Mouse (Mus musculus): ENCODE results near the gene Ppp1r3e. TPM values are rescaled to one million over a fixed set of nuclear protein-coding genes. Genes with fewer than 3 reads are reported as not detected.

The Ppp1r3e gene
- total and polyA plus RNA-seq, 3 experiments: 0.51 to 1.4 (median 1.3) TPM

DNA sequence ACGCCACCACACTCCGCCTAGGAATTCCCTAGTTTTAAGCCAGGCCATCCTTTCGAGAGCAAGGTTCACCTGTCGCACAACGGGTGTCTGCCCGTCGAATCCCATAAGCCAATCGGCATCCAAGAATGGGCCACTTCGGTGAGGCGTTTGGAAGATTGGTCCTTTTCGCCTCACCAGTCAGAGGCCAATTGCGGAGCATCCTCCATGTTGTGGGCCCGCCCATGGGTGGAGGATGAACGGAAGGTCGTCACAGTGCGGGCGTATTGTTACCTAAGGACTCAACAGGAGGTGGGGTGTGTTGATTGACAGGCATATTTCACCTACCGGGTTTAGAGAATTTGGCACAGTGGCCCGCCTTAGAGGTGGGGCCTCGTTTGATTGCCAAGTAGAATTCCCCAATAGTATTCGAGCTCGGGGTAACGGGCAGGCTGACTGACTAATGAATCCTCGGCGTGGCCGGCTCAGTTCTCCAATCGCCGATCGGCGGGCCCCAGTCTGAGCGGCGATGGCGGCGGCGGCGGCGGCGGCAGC lies 16.4 kb upstream of the Ppp1r3e start:
- Histone ChIP-seq H3K9me3 (replicated peaks; ENCODE audit: low read length) (no peaks in the 10 kb centered on the region), H3K9ac (ENCODE audit: insufficient read depth, low read depth) (peak overlapping the region; percentile 100), H3K79me2 (replicated peaks; ENCODE audit: control insufficient read depth, extremely low read depth, insufficient read depth, poor library complexity, severe bottlenecking) (peaks cover 25% of the 10 kb centered on the region), H3K27me3 (replicated peaks) (no peaks in the 10 kb centered on the region), H3K4me1 (ENCODE audit: control insufficient read depth in 1 of 2, insufficient read depth in 2 of 2) (peaks cover 0 to 32% of the 10 kb centered on the region in 2 experiments; a peak in 2 of 4 replicates), H3K4me2 (ENCODE audit: insufficient read depth, low read depth, poor library complexity, severe bottlenecking) (peak overlapping the region; percentile 87; the same call in 1 of the 2 replicates), H3K36me3 (replicated peaks in 1 of 2; ENCODE audit: control insufficient read depth in 1 of 2, insufficient read depth in 1 of 2, low read length in 1 of 2) (peaks cover 26 to 31% of the 10 kb centered on the region in 2 experiments), H3K27ac (ENCODE audit: insufficient read depth, low read depth) (peak overlapping the region; percentile 51; the same call in 1 of the 2 replicates), H3K4me3 (replicated peaks in 1 of 3; ENCODE audit: low read depth in 2 of 3, low read length in 2 of 3, poor library complexity in 1 of 3) (peak overlapping the region; percentile 61 to 81 (median 81))
- DNase-seq (ENCODE audit: extremely low read depth): peak; percentile 100
- in situ Hi-C loops (cut with MboI; ENCODE audit: low pct_ligation_motif_present, low pct_unique_long_range_greater_than_20kb, low sequenced_read_pairs) (no loop called here), dilution Hi-C loops (cut with MboI; ENCODE audit: extremely low pct_ligation_motif_present, extremely low pct_unique_long_range_greater_than_20kb, low sequenced_read_pairs) (no loop called here)
- TF ChIP-seq HCFC1 (IDR thresholded peaks at IDR 0.05; ENCODE audit: low read depth, low read length) (no peak), POLR2AphosphoS2 (IDR thresholded peaks at IDR 0.05; ENCODE audit: low read depth, low read length) (no peak), TBP (conservative IDR thresholded peaks at IDR 0.05; ENCODE audit: low read depth, low read length) (peak; percentile 85), USF2 (conservative IDR thresholded peaks at IDR 0.05; ENCODE audit: low read depth, low read length) (no peak), POLR2A (IDR thresholded peaks at IDR 0.05; ENCODE audit: low read depth, low read length) (peak; percentile 80)

GRCm38 (mm10) chr14:54892200-54892599 lies 14.8 kb upstream of the Ppp1r3e start, which contains the start of gene Pabpn1:
Gene Pabpn1 (plus strand): TSS chr14:54892500.
- H3K4me1 ChIP-seq (ENCODE audit: control insufficient read depth in 1 of 2, insufficient read depth in 2 of 2): peaks cover 0 to 26% of the 10 kb centered on the region in 2 experiments; a peak in 2 of 4 replicates
- no peak within 1 kb of the TSS for H3K27ac ChIP-seq (ENCODE audit: insufficient read depth, low read depth)
- in situ Hi-C loops (cut with MboI; ENCODE audit: low pct_ligation_motif_present, low pct_unique_long_range_greater_than_20kb, low sequenced_read_pairs) (no loop called here), dilution Hi-C loops (cut with MboI; ENCODE audit: extremely low pct_ligation_motif_present, extremely low pct_unique_long_range_greater_than_20kb, low sequenced_read_pairs) (no loop called here)
- DNase-seq (ENCODE audit: extremely low read depth): no peak
- H3K4me2 ChIP-seq (ENCODE audit: insufficient read depth, low read depth, poor library complexity, severe bottlenecking): peak within 1 kb of the TSS; percentile 87
- TF ChIP-seq KAT2A (IDR thresholded peaks at IDR 0.05; ENCODE audit: insufficient replicate concordance, low read length) (no peak), ELF1 (IDR thresholded peaks at IDR 0.05; ENCODE audit: low read depth, low read length) (no peak)
- H3K27me3 ChIP-seq (replicated peaks): no peaks in the 10 kb centered on the region
- peaks cover 16 to 19% of the 10 kb centered on the region in 2 experiments for H3K36me3 ChIP-seq (replicated peaks in 1 of 2; ENCODE audit: control insufficient read depth in 1 of 2, insufficient read depth in 1 of 2, low read length in 1 of 2)
- H3K4me3 ChIP-seq (replicated peaks in 1 of 3; ENCODE audit: low read depth in 2 of 3, low read length in 2 of 3, poor library complexity in 1 of 3): peak within 1 kb of the TSS; percentile 61 to 81 (median 81)
- peaks cover 25% of the 10 kb centered on the region for H3K79me2 ChIP-seq (replicated peaks; ENCODE audit: control insufficient read depth, extremely low read depth, insufficient read depth, poor library complexity, severe bottlenecking)
- H3K9ac ChIP-seq (ENCODE audit: insufficient read depth, low read depth): peak within 1 kb of the TSS; percentile 73
- no peaks in the 10 kb centered on the region for H3K9me3 ChIP-seq (replicated peaks; ENCODE audit: low read length)

GRCm38 (mm10) chr14:54885309-54885708 lies 8.0 kb upstream of the Ppp1r3e start:
- TF ChIP-seq IRF4 (IDR thresholded peaks at IDR 0.05; ENCODE audit: low read depth, low read length): no peak
- Histone ChIP-seq H3K27ac (ENCODE audit: insufficient read depth, low read depth) (no peak overlapping the region), H3K4me3 (replicated peaks in 1 of 3; ENCODE audit: low read depth in 2 of 3, low read length in 2 of 3, poor library complexity in 1 of 3) (no peak overlapping the region), H3K79me2 (replicated peaks; ENCODE audit: control insufficient read depth, extremely low read depth, insufficient read depth, poor library complexity, severe bottlenecking) (no peaks in the 10 kb centered on the region), H3K4me1 (ENCODE audit: control insufficient read depth in 1 of 2, insufficient read depth in 2 of 2) (no peaks in the 10 kb centered on the region), H3K36me3 (replicated peaks in 1 of 2; ENCODE audit: control insufficient read depth in 1 of 2, insufficient read depth in 1 of 2, low read length in 1 of 2) (peaks cover 0 to 2% of the 10 kb centered on the region in 2 experiments), H3K27me3 (replicated peaks) (peaks cover 9% of the 10 kb centered on the region), H3K9me3 (replicated peaks; ENCODE audit: low read length) (no peaks in the 10 kb centered on the region), H3K4me2 (ENCODE audit: insufficient read depth, low read depth, poor library complexity, severe bottlenecking) (no peak overlapping the region), H3K9ac (ENCODE audit: insufficient read depth, low read depth) (no peak overlapping the region)
- in situ Hi-C loops (cut with MboI; ENCODE audit: low pct_ligation_motif_present, low pct_unique_long_range_greater_than_20kb, low sequenced_read_pairs): no loop called here
- no peak for DNase-seq (ENCODE audit: extremely low read depth)
- dilution Hi-C loops (cut with MboI; ENCODE audit: extremely low pct_ligation_motif_present, extremely low pct_unique_long_range_greater_than_20kb, low sequenced_read_pairs): no loop called here
